Mouse (Mus musculus): ENCODE results near the gene Scamp1.

GRCm38 (mm10) chr13:94224717-94225705, 60.6 kb downstream of the Scamp1 start:
- TF ChIP-seq POLR2A (IDR thresholded peaks at IDR 0.05; ENCODE audit: insufficient read depth, low read depth, low read length) (no peak), CTCF (IDR thresholded peaks at IDR 0.05; ENCODE audit: insufficient read depth, low read depth, low read length) (no peak)

All from olfactory bulb, adult 2 months (tissue).